Mouse (Mus musculus) liver, adult 2 months (tissue): ENCODE measurements at regions not wholly inside any gene's neighbourhood (a gene's known extent, or its start where the extent isn't known, plus 50 kb on each side); places are given as distances from the start of the nearest gene placed in this dataset.

Source experiments
- CTCF ChIP-seq: fragments of 200-500 bp; IDR thresholded peaks from 2 replicates; pipeline ENCODE4 v1.5.1; 2011; ENCODE audit warnings: low read depth, low read length, control low read depth
- POLR2A ChIP-seq: fragments of 200-500 bp; IDR thresholded peaks from 2 replicates; pipeline ENCODE4 v1.6.1; 2011; ENCODE audit warnings: low read length, control low read depth; ENCODE audit not compliant: insufficient read depth; ENCODE audit errors: extremely low read depth

DNA sequence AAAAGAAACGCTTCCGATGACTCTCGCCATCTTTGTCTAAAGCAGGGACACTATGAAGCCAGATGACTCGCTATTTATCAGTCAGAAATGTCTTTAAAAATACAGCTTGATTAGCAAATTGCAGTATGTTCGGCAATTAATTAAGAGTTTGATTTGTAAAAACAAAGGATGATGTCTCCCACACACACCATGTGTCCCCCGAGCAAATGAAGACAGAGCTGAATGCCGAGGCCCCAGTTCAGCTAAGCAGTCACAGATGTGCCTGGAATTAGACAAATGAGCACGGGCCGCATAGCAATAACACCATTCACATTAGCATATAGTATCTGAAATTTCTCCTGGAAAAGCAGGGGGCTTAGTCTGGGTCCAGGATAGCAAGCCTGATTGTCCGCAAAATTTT, 98.3 kb upstream of the Sox5 start:
- no peak for TF ChIP-seq CTCF
- TF ChIP-seq POLR2A: no peak
